Mouse (Mus musculus) olfactory bulb, adult 2 months (tissue): ENCODE data around the gene Hnf1a. TPM values are rescaled to one million over a fixed set of nuclear protein-coding genes. Genes with fewer than 3 reads are reported as not detected.

Experiments
- H3K27ac ChIP-seq: fragments of 200-500 bp; 2 replicates; pipeline ENCODE4 v1.5.1; 2012; ENCODE audit warnings: low read depth, low read length; ENCODE audit not compliant: insufficient read depth
- H3K4me1 ChIP-seq: fragments of 200-500 bp; 2 replicates; pipeline ENCODE4 v1.6.1; 2012; ENCODE audit warnings: low read length; ENCODE audit not compliant: control insufficient read depth, insufficient read depth
- H3K4me3 ChIP-seq: fragments of 200-500 bp; 2 replicates; pipeline ENCODE4 v1.5.1; 2012; ENCODE audit warnings: mild to moderate bottlenecking, low read depth, low read length, moderate library complexity; ENCODE audit not compliant: insufficient read depth
- CTCF ChIP-seq: fragments of 200-500 bp; IDR thresholded peaks from 2 replicates; pipeline ENCODE4 v1.5.1; 2012; ENCODE audit warnings: low read depth, mild to moderate bottlenecking, low read length, moderate library complexity; ENCODE audit not compliant: insufficient read depth
- POLR2A ChIP-seq: fragments of 200-500 bp; IDR thresholded peaks from 2 replicates; pipeline ENCODE4 v1.6.1; 2012; ENCODE audit warnings: mild to moderate bottlenecking, low read depth, low read length, moderate library complexity; ENCODE audit not compliant: insufficient read depth
- WGBS: fragments of 180-500 bp; shearing (Covaris S2); methylation state at CpG from one replicate; pipeline ENCODE4 v1.1.7; 2018; 5-methylcytosine and 5-hydroxymethylcytosine counted together
- polyA plus RNA-seq: library from polyadenylated mRNA; stranded (reverse); fragments of >200 nt; gene quantifications from 2 replicates; pipeline ENCODE4 v1.2.4, GENCODE M21; 2012; ENCODE audit warnings: low replicate concordance; ENCODE audit not compliant: missing spikeins, insufficient read depth, insufficient read length

Gene Hnf1a
- polyA plus RNA-seq, 1 experiment, result not detected

GRCm38 (mm10) chr5:114972201-114972600 is 1.3 kb upstream of the Hnf1a start:
- TF ChIP-seq CTCF, result no peak
- no peak for TF ChIP-seq POLR2A
- WGBS, result 63% methylated on average over 9 of the region's 9 CpGs
- no peak overlapping the region for H3K27ac ChIP-seq
- no peak overlapping the region for H3K4me3 ChIP-seq
- H3K4me1 ChIP-seq, result peaks cover 28% of the 10 kb centered on the region

DNA sequence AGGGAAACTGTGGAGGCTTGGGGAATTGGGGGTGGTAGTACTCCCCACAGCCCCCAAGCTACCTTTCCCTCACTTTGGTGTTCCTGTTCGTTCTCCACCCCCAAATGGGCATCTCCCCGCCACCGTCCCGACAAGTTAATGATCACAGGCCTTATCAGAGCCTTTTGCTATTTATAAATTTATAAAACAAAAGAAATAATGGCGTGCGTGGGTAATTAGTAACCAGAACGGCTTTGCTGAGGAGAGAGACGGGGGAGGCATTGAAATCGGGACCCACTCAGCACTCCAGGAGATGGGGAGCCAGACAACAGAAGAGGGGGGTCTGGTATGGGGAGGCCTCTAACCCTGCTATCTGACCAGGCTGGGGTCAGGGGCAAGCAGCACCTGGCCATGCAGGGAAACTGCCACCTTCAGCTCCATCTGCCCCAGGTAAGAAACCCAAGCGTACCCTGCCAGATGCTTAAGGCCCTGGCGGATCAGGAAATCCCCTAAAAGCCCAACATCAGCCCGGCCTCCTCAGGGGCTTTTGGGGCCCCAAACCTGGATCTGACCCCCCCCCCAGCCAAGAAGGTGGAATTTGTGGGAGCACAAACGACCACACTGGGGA is 1.2 kb downstream of the Hnf1a start:
- peaks cover 39% of the 10 kb centered on the region for H3K4me1 ChIP-seq
- WGBS, result 35% methylated on average over 13 of the region's 13 CpGs
- H3K27ac ChIP-seq, result no peak overlapping the region
- TF ChIP-seq CTCF, result no peak
- TF ChIP-seq POLR2A, result no peak
- no peak overlapping the region for H3K4me3 ChIP-seq

GRCm38 (mm10) chr5:114969064-114969463 is 1.8 kb downstream of the Hnf1a start:
- no peak overlapping the region for H3K27ac ChIP-seq
- no peak overlapping the region for H3K4me3 ChIP-seq
- TF ChIP-seq CTCF, result no peak
- TF ChIP-seq POLR2A, result no peak
- H3K4me1 ChIP-seq, result peaks cover 39% of the 10 kb centered on the region
- 26% methylated on average over 4 of the region's 4 CpGs for WGBS

GRCm38 (mm10) chr5:114968651-114969050 is 2.2 kb downstream of the Hnf1a start:
- H3K4me1 ChIP-seq, result peaks cover 39% of the 10 kb centered on the region
- no peak overlapping the region for H3K27ac ChIP-seq
- no peak overlapping the region for H3K4me3 ChIP-seq
- WGBS, result 30% methylated on average over 7 of the region's 7 CpGs
- TF ChIP-seq CTCF (no peak), POLR2A (no peak)

DNA sequence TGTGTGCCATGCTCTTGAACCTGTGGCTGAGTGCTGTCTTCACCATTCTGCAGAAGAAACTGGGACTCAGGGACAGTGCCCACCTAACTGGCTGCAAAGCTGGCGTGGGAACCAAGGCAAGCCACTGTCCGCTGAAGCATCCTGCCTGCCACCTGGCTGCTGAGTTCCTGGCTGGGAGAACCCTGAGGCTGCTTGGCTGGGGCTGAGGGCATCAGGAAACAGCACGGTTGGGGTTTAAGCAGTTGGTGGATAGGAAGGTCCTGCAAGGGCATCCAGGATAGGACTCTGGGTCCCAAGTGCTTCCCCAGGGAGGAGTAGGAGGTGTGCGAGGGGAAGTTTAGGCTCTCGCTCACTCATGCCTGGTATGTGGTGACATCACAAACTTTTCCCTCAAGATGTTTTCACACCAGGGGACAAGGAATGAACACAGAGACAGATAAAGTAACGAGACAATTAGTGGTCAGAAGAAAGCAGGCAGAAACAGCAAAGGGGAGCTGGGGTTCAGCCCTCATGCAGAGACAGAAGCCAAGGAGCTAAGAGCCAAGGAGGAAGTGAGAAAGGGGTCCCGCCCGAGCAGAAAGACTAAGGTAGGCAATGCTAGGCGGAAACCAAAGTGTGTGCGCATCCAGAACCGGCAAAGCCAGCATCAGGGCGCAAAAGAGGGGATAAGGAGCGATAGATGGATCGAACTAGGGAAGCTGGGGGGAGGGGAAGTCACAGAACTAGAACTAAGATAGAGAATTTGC is 3.2 kb downstream of the Hnf1a start:
- Histone ChIP-seq H3K27ac (no peak overlapping the region), H3K4me1 (peaks cover 39% of the 10 kb centered on the region), H3K4me3 (no peak overlapping the region)
- no peak for TF ChIP-seq POLR2A
- 58% methylated on average over 14 of the region's 14 CpGs for whole genome bisulfite sequencing

- WGBS, result 52% methylated on average over 17 of the region's 17 CpGs
Measured at GRCm38 (mm10) chr5:114964967-114965898, 5.7 kb downstream of the Hnf1a start.

GRCm38 (mm10) chr5:114964315-114964966 is 6.5 kb downstream of the Hnf1a start:
- Histone ChIP-seq H3K4me3 (no peak overlapping the region), H3K27ac (no peak overlapping the region), H3K4me1 (peaks cover 20% of the 10 kb centered on the region)
- WGBS, result 79% methylated on average over 7 of the region's 7 CpGs
- TF ChIP-seq CTCF (no peak), POLR2A (no peak)

More at GRCm38 (mm10) chr5:114964967-114965898, 5.7 kb downstream of the Hnf1a start:
- Histone ChIP-seq H3K4me3 (no peak overlapping the region), H3K4me1 (peaks cover 28% of the 10 kb centered on the region), H3K27ac (no peak overlapping the region)
- TF ChIP-seq POLR2A (no peak), CTCF (no peak)

GRCm38 (mm10) chr5:114961590-114962360 is 9.1 kb downstream of the Hnf1a start:
- WGBS, result 58% methylated on average over 4 of the region's 4 CpGs
- TF ChIP-seq CTCF (no peak), POLR2A (no peak)
- Histone ChIP-seq H3K4me3 (no peak overlapping the region), H3K27ac (no peak overlapping the region), H3K4me1 (peaks cover 11% of the 10 kb centered on the region)
